Comparison of ENCODE assay signal across 8 mouse cellular contexts in genomic region chr5:115316968-115317644, GRCm38 (mm10). TPM values are rescaled to one million over a fixed set of nuclear protein-coding genes. Genes with fewer than 3 reads are reported as not detected.
A peak's percentile ranks its signal among the peaks of the same experiment; 100 is the strongest.
DNase-seq lines count a peak whose midpoint lies in the region; ATAC-seq and TF ChIP-seq lines count a peak whose summit lies in the region.

No protein-coding gene starts in this region.

- H3K4me2 ChIP-seq in forebrain, embryonic 11.5 days (ENCODE audit: low read depth, low read length, severe bottlenecking) = no peak overlapping the region
- peak overlapping the region; percentile 4; the same call in 1 of the 2 replicates for H3K4me2 ChIP-seq in liver, embryonic 13.5 days

- no peaks in the 10 kb centered on the region for H3K9me3 ChIP-seq in heart, embryonic 10.5 days
- H3K9me3 ChIP-seq in ES-Bruce4 (replicated peaks; ENCODE audit: control insufficient read depth, insufficient read depth, low read length, poor library complexity, severe bottlenecking) = no peaks in the 10 kb centered on the region
- H3K9me3 ChIP-seq in forebrain, embryonic 11.5 days (ENCODE audit: control insufficient read depth, low read length) = no peaks in the 10 kb centered on the region
- H3K9me3 ChIP-seq in liver, embryonic 13.5 days (replicated peaks) = no peaks in the 10 kb centered on the region

- intact Hi-C loops in heart, postnatal 14 days (cut with DNase I) = no loop called here

- peak overlapping the region; percentile 13 for H3K4me3 ChIP-seq in heart, embryonic 10.5 days
- H3K4me3 ChIP-seq in ES-Bruce4 (ENCODE audit: low read depth, low read length) = no peak overlapping the region
- no peak overlapping the region for H3K4me3 ChIP-seq in forebrain, embryonic 11.5 days (ENCODE audit: low read depth, low read length)
- no peak overlapping the region for H3K4me3 ChIP-seq in liver, embryonic 13.5 days (replicated peaks)

- no peak for ATAC-seq in forebrain, embryonic 11.5 days (replicated peaks; ENCODE audit: low FRiP score)
- no peak for ATAC-seq in liver, embryonic 13.5 days (ENCODE audit: low read depth)
- ATAC-seq in megakaryocyte-erythroid progenitor cell, adult 5-6 weeks (replicated peaks; ENCODE audit: low FRiP score, low TSS enrichment, poor library complexity, severe bottlenecking) = no peak
- ATAC-seq in erythroid progenitor cell, adult 5-6 weeks (replicated peaks; ENCODE audit: low FRiP score, poor library complexity, severe bottlenecking) = no peak

- H3K36me3 ChIP-seq in heart, embryonic 10.5 days = no peaks in the 10 kb centered on the region
- no peaks in the 10 kb centered on the region for H3K36me3 ChIP-seq in ES-Bruce4 (ENCODE audit: control insufficient read depth, insufficient read depth, low read length, poor library complexity, severe bottlenecking)
- no peaks in the 10 kb centered on the region for H3K36me3 ChIP-seq in forebrain, embryonic 11.5 days (ENCODE audit: control insufficient read depth, insufficient read depth, low read length)
- no peaks in the 10 kb centered on the region for H3K36me3 ChIP-seq in liver, embryonic 13.5 days

- TF ChIP-seq EP300 in ES-Bruce4 (IDR thresholded peaks at IDR 0.05; ENCODE audit: insufficient read depth, low read depth, low read length) = 0 out of 2 replicates have a peak, but pooled peaks have one; percentile 32

- H3K27me3 ChIP-seq in heart, embryonic 10.5 days (ENCODE audit: insufficient read depth, poor library complexity, severe bottlenecking) = no peaks in the 10 kb centered on the region
- no peaks in the 10 kb centered on the region for H3K27me3 ChIP-seq in ES-Bruce4 (ENCODE audit: control insufficient read depth, insufficient read depth, low read length, poor library complexity, severe bottlenecking)
- H3K27me3 ChIP-seq in forebrain, embryonic 11.5 days (ENCODE audit: control insufficient read depth, insufficient read depth, low read length) = no peaks in the 10 kb centered on the region
- no peaks in the 10 kb centered on the region for H3K27me3 ChIP-seq in liver, embryonic 13.5 days

- TF ChIP-seq POLR2A in ES-Bruce4 (IDR thresholded peaks at IDR 0.05; ENCODE audit: insufficient read depth, low read length) = no peak

- WGBS in heart, embryonic 10.5 days = 10% methylated on average over 14 of the region's 14 CpGs
- WGBS in forebrain, embryonic 11.5 days = 3% methylated on average over 14 of the region's 14 CpGs
- 31% methylated on average over 14 of the region's 14 CpGs for WGBS in liver, embryonic 13.5 days (ENCODE audit: insufficient replicate concordance)

- peaks cover 56% of the 10 kb centered on the region for H3K4me1 ChIP-seq in heart, embryonic 10.5 days
- H3K4me1 ChIP-seq in ES-Bruce4 (ENCODE audit: control insufficient read depth, insufficient read depth, low read length) = peaks cover 7% of the 10 kb centered on the region
- peaks cover 21% of the 10 kb centered on the region for H3K4me1 ChIP-seq in forebrain, embryonic 11.5 days (replicated peaks; ENCODE audit: control insufficient read depth, insufficient read depth, low read length)
- H3K4me1 ChIP-seq in liver, embryonic 13.5 days (replicated peaks) = peaks cover 61% of the 10 kb centered on the region

- H3K27ac ChIP-seq in heart, embryonic 10.5 days = peak overlapping the region; percentile 87
- H3K27ac ChIP-seq in ES-Bruce4 (ENCODE audit: insufficient read depth, low read length) = peak overlapping the region; percentile 84
- H3K27ac ChIP-seq in forebrain, embryonic 11.5 days (ENCODE audit: low read depth, low read length) = peak overlapping the region; percentile 20
- peak overlapping the region; percentile 64 for H3K27ac ChIP-seq in liver, embryonic 13.5 days

- no peak for TF ChIP-seq CTCF in ES-Bruce4 (IDR thresholded peaks at IDR 0.05; ENCODE audit: low read depth, low read length)

- H3K9ac ChIP-seq in ES-Bruce4 (ENCODE audit: low read depth, poor library complexity, severe bottlenecking) = no peak overlapping the region
- H3K9ac ChIP-seq in forebrain, embryonic 11.5 days (ENCODE audit: low read length) = peak overlapping the region; percentile 30
- H3K9ac ChIP-seq in liver, embryonic 13.5 days = 0 out of 2 replicates have a peak overlapping the region, but pooled peaks have one; percentile 33

- DNase-seq in heart, embryonic 10.5 days (ENCODE audit: low spot score) = no peak
- no peak for DNase-seq in heart, postnatal 14 days
- DNase-seq in forebrain, embryonic 11.5 days (ENCODE audit: low spot score) = no peak
- DNase-seq in liver, embryonic 13.5 days = no peak
- DNase-seq in layer of hippocampus, postnatal 36 days = no peak

RNA-seq across cellular contexts. Expression of gene Srsf9, which starts 9.9 kb away (rescaled TPM):
- 154 and 293 TPM in 2 replicates for polyA plus RNA-seq in heart, embryonic 10.5 days (2016; fragmentation: Nextera tagmentation; extraction: Ambion mirVana)
- total RNA-seq in heart, postnatal 14 days (2021) = 10 to 100 TPM; 26.3 to 26.9 TPM
- 107 and 111 TPM in 2 replicates for polyA plus RNA-seq in ES-Bruce4 (2011; ENCODE audit: insufficient read depth, insufficient read length, low read depth, missing spikeins)
- 373 and 388 TPM in 2 replicates for polyA plus RNA-seq in forebrain, embryonic 11.5 days (2014; fragmentation: Nextera tagmentation; extraction: Ambion mirVana)
- polyA plus RNA-seq in liver, embryonic 13.5 days (2015; fragmentation: Nextera tagmentation; extraction: Ambion mirVana) = 130 and 143 TPM in 2 replicates
- total RNA-seq in megakaryocyte-erythroid progenitor cell, adult 5-6 weeks (2014; fragmentation: Nextera tagmentation) = 74.7 and 96.0 TPM in 2 replicates
- 61.6 and 108 TPM in 2 replicates for total RNA-seq in megakaryocyte-erythroid progenitor cell, adult 5-6 weeks (2017)
- total RNA-seq in erythroid progenitor cell, adult 5-6 weeks (2015; ENCODE audit: low replicate concordance) = 26.8 and 36.4 TPM in 2 replicates
- total RNA-seq in erythroid progenitor cell, adult 5-6 weeks (2017; ENCODE audit: low replicate concordance) = 45.7 and 86.4 TPM in 2 replicates
- total RNA-seq in layer of hippocampus, postnatal 36 days (2021) = 10 to 100 TPM; 85.8 to 88.9 TPM

RNA-seq across cellular contexts. Expression of gene Dynll1, which starts 16.3 kb away (rescaled TPM):
- polyA plus RNA-seq in heart, embryonic 10.5 days (2016; fragmentation: Nextera tagmentation; extraction: Ambion mirVana) = 1,455 and 1,701 TPM in 2 replicates
- total RNA-seq in heart, postnatal 14 days (2021) = 100 to 1,000 TPM; 135 to 185 TPM
- 556 and 609 TPM in 2 replicates for polyA plus RNA-seq in ES-Bruce4 (2011; ENCODE audit: insufficient read depth, insufficient read length, low read depth, missing spikeins)
- 1,518 and 1,534 TPM in 2 replicates for polyA plus RNA-seq in forebrain, embryonic 11.5 days (2014; fragmentation: Nextera tagmentation; extraction: Ambion mirVana)
- polyA plus RNA-seq in liver, embryonic 13.5 days (2015; fragmentation: Nextera tagmentation; extraction: Ambion mirVana) = 744 and 768 TPM in 2 replicates
- total RNA-seq in megakaryocyte-erythroid progenitor cell, adult 5-6 weeks (2014; fragmentation: Nextera tagmentation) = 550 and 746 TPM in 2 replicates
- 379 and 555 TPM in 2 replicates for total RNA-seq in megakaryocyte-erythroid progenitor cell, adult 5-6 weeks (2017)
- 310 and 338 TPM in 2 replicates for total RNA-seq in erythroid progenitor cell, adult 5-6 weeks (2015; ENCODE audit: low replicate concordance)
- 98.2 and 201 TPM in 2 replicates for total RNA-seq in erythroid progenitor cell, adult 5-6 weeks (2017; ENCODE audit: low replicate concordance)
- total RNA-seq in layer of hippocampus, postnatal 36 days (2021) = 100 to 1,000 TPM; 813 to 849 TPM

RNA-seq across cellular contexts. Expression of gene Gatc, which starts 23.9 kb away (rescaled TPM):
- polyA plus RNA-seq in heart, embryonic 10.5 days (2016; fragmentation: Nextera tagmentation; extraction: Ambion mirVana) = 22.8 and 25.8 TPM in 2 replicates
- 10 to 100 TPM; 16.0 to 17.0 TPM for total RNA-seq in heart, postnatal 14 days (2021)
- polyA plus RNA-seq in ES-Bruce4 (2011; ENCODE audit: insufficient read depth, insufficient read length, low read depth, missing spikeins) = 12.9 and 17.3 TPM in 2 replicates
- polyA plus RNA-seq in forebrain, embryonic 11.5 days (2014; fragmentation: Nextera tagmentation; extraction: Ambion mirVana) = 51.5 and 51.6 TPM in 2 replicates
- polyA plus RNA-seq in liver, embryonic 13.5 days (2015; fragmentation: Nextera tagmentation; extraction: Ambion mirVana) = 13.0 and 19.0 TPM in 2 replicates
- 31.0 and 41.1 TPM in 2 replicates for total RNA-seq in megakaryocyte-erythroid progenitor cell, adult 5-6 weeks (2014; fragmentation: Nextera tagmentation)
- total RNA-seq in megakaryocyte-erythroid progenitor cell, adult 5-6 weeks (2017) = 13.6 and 18.6 TPM in 2 replicates
- 25.6 and 32.3 TPM in 2 replicates for total RNA-seq in erythroid progenitor cell, adult 5-6 weeks (2015; ENCODE audit: low replicate concordance)
- total RNA-seq in erythroid progenitor cell, adult 5-6 weeks (2017; ENCODE audit: low replicate concordance) = 6.4 and 10.9 TPM in 2 replicates
- total RNA-seq in layer of hippocampus, postnatal 36 days (2021) = 10 to 100 TPM; 20.9 to 22.0 TPM

RNA-seq across cellular contexts. Expression of gene Triap1, which starts 23.9 kb away (rescaled TPM):
- polyA plus RNA-seq in heart, embryonic 10.5 days (2016; fragmentation: Nextera tagmentation; extraction: Ambion mirVana) = 40.3 and 46.7 TPM in 2 replicates
- 10 to 100 TPM; 21.1 to 23.1 TPM for total RNA-seq in heart, postnatal 14 days (2021)
- 21.6 and 22.9 TPM in 2 replicates for polyA plus RNA-seq in ES-Bruce4 (2011; ENCODE audit: insufficient read depth, insufficient read length, low read depth, missing spikeins)
- 56.4 and 59.4 TPM in 2 replicates for polyA plus RNA-seq in forebrain, embryonic 11.5 days (2014; fragmentation: Nextera tagmentation; extraction: Ambion mirVana)
- 40.4 and 41.5 TPM in 2 replicates for polyA plus RNA-seq in liver, embryonic 13.5 days (2015; fragmentation: Nextera tagmentation; extraction: Ambion mirVana)
- 36.8 and 45.8 TPM in 2 replicates for total RNA-seq in megakaryocyte-erythroid progenitor cell, adult 5-6 weeks (2014; fragmentation: Nextera tagmentation)
- total RNA-seq in megakaryocyte-erythroid progenitor cell, adult 5-6 weeks (2017) = 16.8 and 19.8 TPM in 2 replicates
- total RNA-seq in erythroid progenitor cell, adult 5-6 weeks (2015; ENCODE audit: low replicate concordance) = 19.3 and 19.8 TPM in 2 replicates
- 3.2 and 8.5 TPM in 2 replicates for total RNA-seq in erythroid progenitor cell, adult 5-6 weeks (2017; ENCODE audit: low replicate concordance)
- 10 to 100 TPM; 24.8 to 29.2 TPM for total RNA-seq in layer of hippocampus, postnatal 36 days (2021)

RNA-seq across cellular contexts. Expression of gene Cox6a1, which starts 31.7 kb away (rescaled TPM):
- 1,049 and 1,325 TPM in 2 replicates for polyA plus RNA-seq in heart, embryonic 10.5 days (2016; fragmentation: Nextera tagmentation; extraction: Ambion mirVana)
- total RNA-seq in heart, postnatal 14 days (2021) = 100 to 1,000 TPM; 367 to 372 TPM
- polyA plus RNA-seq in ES-Bruce4 (2011; ENCODE audit: insufficient read depth, insufficient read length, low read depth, missing spikeins) = 319 and 337 TPM in 2 replicates
- 674 and 731 TPM in 2 replicates for polyA plus RNA-seq in forebrain, embryonic 11.5 days (2014; fragmentation: Nextera tagmentation; extraction: Ambion mirVana)
- polyA plus RNA-seq in liver, embryonic 13.5 days (2015; fragmentation: Nextera tagmentation; extraction: Ambion mirVana) = 735 and 795 TPM in 2 replicates
- total RNA-seq in megakaryocyte-erythroid progenitor cell, adult 5-6 weeks (2014; fragmentation: Nextera tagmentation) = 744 and 848 TPM in 2 replicates
- 84.8 and 115 TPM in 2 replicates for total RNA-seq in megakaryocyte-erythroid progenitor cell, adult 5-6 weeks (2017)
- total RNA-seq in erythroid progenitor cell, adult 5-6 weeks (2015; ENCODE audit: low replicate concordance) = 265 and 340 TPM in 2 replicates
- total RNA-seq in erythroid progenitor cell, adult 5-6 weeks (2017; ENCODE audit: low replicate concordance) = 55.4 and 95.0 TPM in 2 replicates
- total RNA-seq in layer of hippocampus, postnatal 36 days (2021) = 100 to 1,000 TPM; 708 to 783 TPM

Comparison
In these comparisons a context has a peak if more than half of its experiments do, and no peak if none do; other contexts are left out.
1. H3K27ac ChIP-seq: peak in every context shown above with its lines; median percentile 87 in heart, embryonic 10.5 days; 84 in ES-Bruce4; 64 in liver, embryonic 13.5 days; 20 in forebrain, embryonic 11.5 days.